Mouse (Mus musculus): ENCODE results near the gene Arsb.

Arsb gene

GRCm38 (mm10) chr13:93921831-93922565 lies 150.6 kb downstream of the Arsb start:
- DNase-seq (ENCODE audit: low read depth): no peak

- no peak for DNase-seq (ENCODE audit: low read depth)
Measured at GRCm38 (mm10) chr13:93922566-93922910, 151.1 kb downstream of the Arsb start.

- peak; percentile 30 for DNase-seq (ENCODE audit: low read depth)
Measured at GRCm38 (mm10) chr13:93924735-93925432, 153.5 kb downstream of the Arsb start.

GRCm38 (mm10) chr13:93930561-93931340 lies 159.3 kb downstream of the Arsb start:
- no peak for DNase-seq (ENCODE audit: low read depth)

GRCm38 (mm10) chr13:93936455-93936854 lies 165.0 kb downstream of the Arsb start:
- DNase-seq (ENCODE audit: low read depth): peak; percentile 48

- DNase-seq (ENCODE audit: low read depth): no peak
Measured at GRCm38 (mm10) chr13:93938118-93938517, 166.7 kb downstream of the Arsb start.

GRCm38 (mm10) chr13:93939363-93940127 lies 168.1 kb downstream of the Arsb start:
- peak; percentile 48 for DNase-seq (ENCODE audit: low read depth)

GRCm38 (mm10) chr13:93940742-93941531 lies 169.5 kb downstream of the Arsb start:
- DNase-seq (ENCODE audit: low read depth): peak; percentile 29

- DNase-seq (ENCODE audit: low read depth): no peak
Measured at GRCm38 (mm10) chr13:93950996-93951395, 179.6 kb downstream of the Arsb start.

GRCm38 (mm10) chr13:93951555-93951954 lies 180.1 kb downstream of the Arsb start:
- no peak for DNase-seq (ENCODE audit: low read depth)

- DNase-seq (ENCODE audit: low read depth): peak; percentile 62
Measured at GRCm38 (mm10) chr13:93952466-93952865, 181.0 kb downstream of the Arsb start.

GRCm38 (mm10) chr13:93957907-93958306 lies 186.5 kb downstream of the Arsb start:
- no peak for DNase-seq (ENCODE audit: low read depth)

GRCm38 (mm10) chr13:93966271-93966670 lies 194.8 kb downstream of the Arsb start:
- DNase-seq (ENCODE audit: low read depth): no peak

GRCm38 (mm10) chr13:93967138-93967537 lies 195.7 kb downstream of the Arsb start:
- no peak for DNase-seq (ENCODE audit: low read depth)

GRCm38 (mm10) chr13:93970115-93970514 lies 198.7 kb downstream of the Arsb start:
- peak; percentile 58 for DNase-seq (ENCODE audit: low read depth)

GRCm38 (mm10) chr13:93972423-93972822 lies 201.0 kb downstream of the Arsb start:
- DNase-seq (ENCODE audit: low read depth): no peak

GRCm38 (mm10) chr13:93975668-93976067 lies 204.2 kb downstream of the Arsb start:
- peak; percentile 80 for DNase-seq (ENCODE audit: low read depth)

GRCm38 (mm10) chr13:93976897-93977530 lies 205.6 kb downstream of the Arsb start:
- peak; percentile 44 for DNase-seq (ENCODE audit: low read depth)

GRCm38 (mm10) chr13:93978703-93979495 lies 207.5 kb downstream of the Arsb start:
- peak; percentile 51 for DNase-seq (ENCODE audit: low read depth)

GRCm38 (mm10) chr13:93979754-93980153 lies 208.3 kb downstream of the Arsb start:
- DNase-seq (ENCODE audit: low read depth): no peak

All from NIH3T3 (cell line).